Mouse (Mus musculus): Measurements from ENCODE around the gene Hirip3.

DNA sequence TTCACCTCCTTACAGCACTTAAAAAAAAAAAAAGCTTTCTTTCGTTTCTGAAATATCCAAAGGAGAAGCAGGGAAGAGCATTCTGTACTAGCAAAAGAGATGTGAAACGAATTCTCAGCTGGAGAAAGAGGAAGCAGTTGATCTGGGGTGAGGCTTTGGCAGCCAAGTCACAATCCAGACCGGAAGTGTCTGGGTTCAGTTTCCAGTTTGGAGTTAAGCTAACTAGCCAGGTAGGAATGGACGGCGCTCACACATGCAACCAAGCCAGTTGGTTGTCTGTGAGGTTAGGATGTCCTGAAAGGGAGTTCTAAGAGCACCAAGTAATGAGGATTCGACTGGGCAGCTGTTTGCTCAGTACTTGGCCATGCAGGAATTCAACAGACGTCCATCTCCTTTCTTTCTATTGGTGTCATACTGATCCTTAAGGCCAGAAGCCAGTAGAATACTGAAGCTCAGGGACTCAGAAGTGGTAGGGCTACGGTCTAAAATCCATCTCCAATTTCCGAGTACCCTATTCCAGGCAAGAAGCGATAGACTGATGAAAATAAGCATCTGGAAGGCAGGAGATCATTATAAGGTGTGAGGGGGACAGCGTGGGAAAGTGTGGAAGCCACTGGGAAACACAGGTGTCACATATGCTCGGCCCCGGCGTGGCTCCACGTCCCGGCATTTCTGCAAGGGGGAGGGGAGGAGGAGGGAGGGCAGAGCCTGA, 35.8 kb downstream of the Hirip3 start:
- TF ChIP-seq CTCF (conservative IDR thresholded peaks at IDR 0.05; ENCODE audit: insufficient read depth, insufficient read length, low read depth, low read length) = no peak
- no peak for TF ChIP-seq POLR2A (IDR thresholded peaks at IDR 0.05; ENCODE audit: low read depth, low read length)

All from kidney, adult 2 months (tissue).